Mouse (Mus musculus) thymus, adult 2 months (tissue): ENCODE data around the gene Ky.

Experiments
- CTCF ChIP-seq: fragments of 200-500 bp; IDR thresholded peaks from 2 replicates; pipeline ENCODE4 v1.5.1; 2012; ENCODE audit warnings: mild to moderate bottlenecking, control low read depth, low read length, moderate library complexity, borderline replicate concordance; ENCODE audit not compliant: control insufficient read depth, poor library complexity, insufficient read depth; ENCODE audit errors: extremely low read depth
- POLR2A ChIP-seq: fragments of 200-500 bp; IDR thresholded peaks from 2 replicates; pipeline ENCODE4 v1.6.1; 2012; ENCODE audit warnings: mild to moderate bottlenecking, low read length, control low read depth, moderate library complexity; ENCODE audit not compliant: control insufficient read depth, poor library complexity, insufficient read depth; ENCODE audit errors: extremely low read depth

GRCm38 (mm10) chr9:102477767-102478450 lies 27.6 kb upstream of the Ky start:
- TF ChIP-seq POLR2A (no peak), CTCF (no peak)
